Mouse (Mus musculus): Measurements from ENCODE around the gene Mvd.
A peak's percentile ranks its signal among the peaks of the same experiment; 100 is the strongest.

Mvd gene

DNA sequence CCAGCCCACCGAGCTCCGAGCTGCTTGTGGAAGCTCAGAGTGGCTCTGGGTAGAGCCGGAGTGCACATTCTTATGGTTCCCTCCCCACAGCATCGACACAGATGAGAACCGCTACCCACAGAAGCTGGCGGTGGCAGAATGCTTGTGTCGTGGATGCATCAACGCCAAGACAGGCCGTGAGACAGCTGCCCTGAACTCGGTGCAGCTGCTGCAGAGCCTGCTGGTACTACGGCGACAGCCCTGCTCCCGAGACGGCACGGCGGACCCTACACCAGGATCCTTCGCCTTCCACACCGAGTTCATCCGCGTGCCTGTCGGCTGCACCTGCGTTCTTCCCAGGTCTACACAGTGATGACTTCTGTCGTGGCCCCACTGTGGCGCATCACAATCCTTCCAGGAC lies 20.0 kb downstream of the Mvd start:
- no peak for DNase-seq

DNA sequence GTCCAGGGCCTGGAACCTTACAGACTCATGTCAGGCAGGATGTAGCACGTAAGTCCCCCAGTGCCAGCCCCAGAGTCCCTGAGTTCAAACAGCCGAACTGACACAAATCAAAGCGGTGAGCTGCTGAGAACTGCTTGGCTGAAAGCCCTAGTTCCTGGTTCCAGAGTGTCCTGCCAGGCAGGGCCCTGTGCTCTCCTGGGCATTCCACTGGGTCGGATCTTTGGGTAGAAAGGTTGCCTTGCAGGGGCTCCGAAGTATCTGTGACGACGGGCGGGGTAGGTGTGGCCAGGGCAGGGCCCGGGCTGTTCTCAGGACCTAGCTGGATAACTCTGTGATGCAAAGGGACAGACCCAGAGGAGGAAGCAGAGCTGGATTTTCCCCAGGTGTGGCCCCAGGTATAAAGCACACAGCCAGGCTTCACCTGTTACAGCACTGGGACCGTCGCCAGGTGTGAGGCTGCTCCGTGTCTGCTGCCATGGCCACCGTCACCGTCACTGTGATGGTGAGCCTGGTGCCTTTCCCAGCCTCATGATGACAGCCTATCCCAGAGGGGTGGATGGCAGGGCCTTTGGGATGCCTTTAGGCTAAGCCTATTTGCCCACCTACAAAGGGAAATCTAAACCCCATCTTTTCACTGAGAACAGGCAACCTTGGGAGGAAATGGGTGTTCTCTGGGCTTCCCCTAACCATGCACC lies 21.7 kb downstream of the Mvd start, which contains the start of gene Il17c:
TSS of gene Il17c (plus strand) at position 645 of the 695 bp plus-strand sequence.
- DNase-seq: no peak

DNA sequence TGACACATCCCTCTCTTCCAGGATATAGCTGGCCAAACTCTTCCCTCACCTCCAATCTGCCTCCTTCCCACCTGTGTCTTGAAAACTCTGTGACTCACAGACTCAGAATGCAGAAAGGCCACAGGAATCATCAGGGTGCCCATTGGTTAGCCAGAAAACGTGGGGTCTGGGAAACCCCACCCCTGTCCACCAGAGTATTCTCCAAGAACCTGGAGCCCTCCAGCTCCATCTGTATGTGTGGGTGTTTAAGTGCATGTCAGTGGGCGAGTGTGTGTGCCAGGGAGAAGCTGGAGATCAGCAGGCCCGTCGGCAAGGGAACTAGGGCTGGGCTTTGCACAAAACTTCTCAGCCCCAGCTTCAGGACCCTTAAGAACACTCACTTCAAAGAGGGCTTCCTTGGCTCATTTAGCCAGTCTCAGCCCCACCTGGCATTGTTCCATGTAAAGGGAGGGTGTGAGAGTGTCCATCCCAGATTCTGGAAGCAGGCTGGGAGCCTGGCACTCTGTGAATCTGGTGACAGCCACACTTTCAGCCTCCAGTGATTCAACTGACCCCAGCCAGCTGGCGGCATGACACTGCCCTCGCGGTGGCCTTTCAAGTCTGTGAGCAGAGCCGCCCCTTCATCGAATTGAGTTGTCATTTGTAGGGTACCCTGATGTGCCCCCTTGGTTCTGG lies 23.2 kb downstream of the Mvd start:
- DNase-seq: no peak

DNA sequence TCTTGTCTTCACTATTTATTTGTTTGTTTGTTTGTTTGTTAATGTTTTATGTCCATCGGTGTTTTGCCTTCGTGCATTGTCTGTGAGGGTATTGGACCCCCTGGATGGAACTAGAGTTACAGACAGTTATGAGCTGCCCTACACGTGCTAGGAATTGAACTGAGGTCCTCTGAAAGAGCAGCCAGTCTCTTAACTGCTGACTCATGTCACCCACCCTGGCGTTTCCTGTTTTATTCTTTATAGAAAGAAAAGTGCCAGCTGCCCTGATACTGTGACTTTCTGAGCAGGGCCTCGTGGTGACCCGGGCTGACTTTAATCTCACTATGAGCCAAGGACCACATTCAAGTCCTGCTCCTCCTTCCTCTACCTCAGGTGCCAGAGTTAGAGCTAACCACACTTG lies 27.7 kb downstream of the Mvd start:
- DNase-seq: no peak

DNA sequence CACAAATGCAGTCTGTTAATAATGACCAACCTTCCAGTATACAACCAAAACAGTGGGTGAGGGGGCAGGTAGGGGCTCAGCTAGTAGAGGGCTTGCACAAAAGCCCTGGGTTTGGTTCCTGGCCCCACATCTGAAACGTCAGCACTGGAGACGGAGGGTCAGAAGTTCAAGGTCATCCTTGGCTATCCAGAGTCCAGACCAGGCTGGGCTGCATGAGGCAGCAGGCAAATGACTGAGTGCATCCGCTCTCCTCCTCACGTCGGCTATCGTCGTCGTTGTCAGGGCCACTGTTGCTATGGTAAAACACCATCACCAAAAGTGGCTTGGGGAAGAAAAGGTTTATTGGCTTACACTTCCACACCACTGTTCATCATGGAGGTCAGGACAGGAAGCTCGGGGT lies 28.9 kb downstream of the Mvd start:
- no peak for DNase-seq

DNA sequence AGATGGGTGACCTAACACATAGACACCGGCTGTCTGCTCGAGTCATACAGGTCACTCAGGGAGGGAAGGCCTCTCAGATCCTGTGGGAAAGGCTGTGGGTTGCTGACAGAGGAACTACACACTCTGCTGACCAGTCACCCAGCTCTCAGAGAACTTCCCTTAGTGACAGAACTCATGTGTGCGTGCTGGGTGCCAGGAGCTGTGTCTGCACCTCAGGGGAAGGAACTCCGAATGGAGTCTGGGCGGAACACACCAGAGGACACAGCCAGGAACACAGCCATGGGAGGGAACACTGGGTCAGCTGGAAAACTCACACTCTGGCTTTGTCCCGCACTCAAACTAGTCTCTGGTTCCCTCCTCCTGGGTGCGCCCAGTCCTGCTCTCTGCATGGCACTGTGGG lies 35.5 kb downstream of the Mvd start:
- no peak for DNase-seq

DNA sequence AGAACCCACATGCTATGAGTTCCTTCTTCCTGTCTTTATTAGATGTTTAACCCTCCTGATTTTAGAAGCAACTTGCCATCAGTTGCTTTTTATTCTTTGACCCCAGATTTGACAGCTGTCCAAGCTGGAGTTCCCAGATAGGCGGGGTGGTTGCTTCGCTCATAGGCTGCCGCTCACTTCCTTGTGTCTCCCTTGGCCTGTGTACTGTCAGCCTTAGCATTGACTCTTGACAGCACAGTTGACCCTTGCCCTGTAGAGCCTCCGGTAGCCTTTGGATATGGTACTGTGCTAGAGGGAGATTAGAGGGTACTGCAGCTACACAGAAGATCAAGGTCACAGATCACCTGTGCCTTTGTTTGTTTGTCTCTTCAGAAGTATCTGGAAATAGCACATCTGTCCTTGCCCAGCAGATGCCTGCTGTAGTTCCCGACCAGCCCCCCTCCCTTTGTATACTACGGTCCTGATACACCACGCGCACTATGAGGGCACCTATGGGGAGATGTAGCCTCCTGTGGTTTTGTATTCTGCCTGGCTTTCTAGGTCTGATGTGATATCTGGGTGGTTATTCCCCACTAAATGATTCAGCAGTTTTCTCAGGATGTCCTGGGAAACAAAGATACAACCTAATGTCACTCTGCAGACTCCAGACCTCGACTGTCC lies 37.9 kb downstream of the Mvd start:
- DNase-seq: no peak

DNA sequence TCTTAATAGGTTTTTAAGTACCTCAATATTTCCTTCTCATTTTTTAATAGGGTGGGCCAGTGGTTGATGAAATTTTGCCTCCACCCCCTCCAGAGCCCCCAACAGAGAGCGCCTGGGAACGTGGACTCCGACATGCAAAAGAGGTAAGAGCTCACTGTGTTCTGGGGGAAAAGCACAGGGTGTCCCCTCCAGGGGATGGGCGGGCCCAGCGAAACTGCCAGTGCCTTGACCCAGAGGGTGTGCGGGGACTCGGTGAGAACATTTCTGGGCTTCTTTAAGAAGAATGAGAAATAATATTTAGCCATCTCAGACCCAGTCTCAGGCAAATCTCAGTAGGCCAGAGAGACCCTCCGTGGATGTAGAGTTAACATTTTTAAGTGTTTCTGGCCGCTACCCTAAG lies 45.0 kb downstream of the Mvd start:
- DNase-seq: no peak

DNA sequence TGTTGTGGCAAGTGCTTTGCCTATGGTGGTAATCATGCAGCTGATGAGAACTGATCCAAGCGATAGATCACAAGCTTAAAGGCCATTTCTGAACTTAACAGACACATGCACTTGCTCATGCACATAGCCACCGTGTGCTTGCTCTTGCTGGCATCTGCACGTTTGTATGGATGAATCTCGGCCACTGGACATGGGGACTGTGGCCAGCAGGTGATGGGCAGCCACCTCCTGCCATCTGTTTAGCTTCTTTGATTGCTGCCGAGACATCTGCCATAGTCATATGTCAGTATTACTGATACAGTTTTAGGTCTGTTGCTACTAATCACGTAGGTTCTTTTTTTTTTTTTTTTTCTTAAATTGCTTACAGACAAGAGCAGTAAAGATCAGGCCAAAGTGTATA lies 47.9 kb downstream of the Mvd start:
- peak; percentile 74 for DNase-seq

DNA sequence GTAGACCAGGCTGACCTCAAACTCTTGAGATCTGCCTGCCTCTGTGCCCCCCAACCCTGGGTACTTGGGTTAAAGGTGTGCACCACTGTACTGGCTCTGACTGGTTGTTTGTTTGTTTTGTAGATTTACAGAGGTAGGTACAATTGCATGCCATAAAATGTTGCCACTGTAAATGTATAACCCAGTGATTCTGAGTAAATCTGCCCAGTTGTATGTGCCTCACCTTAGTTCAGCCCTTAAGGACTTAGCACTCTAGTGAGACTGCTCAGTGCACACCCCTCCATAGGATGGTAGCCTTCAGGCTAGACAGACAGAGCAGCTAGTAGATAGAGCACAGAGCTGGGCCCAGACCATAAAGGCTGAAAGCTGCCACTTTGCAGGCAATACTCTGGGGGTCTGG lies 49.5 kb downstream of the Mvd start:
- no peak for DNase-seq

DNA sequence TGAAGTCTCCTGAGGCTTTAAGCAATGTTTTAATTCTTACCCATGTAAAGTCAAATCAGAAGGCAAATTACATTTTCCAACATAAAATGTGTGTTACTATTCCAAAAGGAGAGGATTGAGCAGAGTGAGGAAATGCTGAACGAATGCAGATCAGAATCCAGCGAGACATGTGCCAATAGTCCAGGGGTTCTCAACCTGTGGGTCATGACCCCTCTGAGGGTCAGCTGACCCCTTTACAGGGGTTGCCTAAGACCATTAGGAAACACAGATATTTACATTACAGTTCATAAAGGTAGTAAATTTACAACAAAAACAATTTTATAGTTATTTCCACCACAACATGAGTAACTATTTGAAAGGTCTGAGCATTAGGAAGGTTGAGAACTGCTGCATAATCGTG lies 52.5 kb downstream of the Mvd start:
- no peak for DNase-seq

DNA sequence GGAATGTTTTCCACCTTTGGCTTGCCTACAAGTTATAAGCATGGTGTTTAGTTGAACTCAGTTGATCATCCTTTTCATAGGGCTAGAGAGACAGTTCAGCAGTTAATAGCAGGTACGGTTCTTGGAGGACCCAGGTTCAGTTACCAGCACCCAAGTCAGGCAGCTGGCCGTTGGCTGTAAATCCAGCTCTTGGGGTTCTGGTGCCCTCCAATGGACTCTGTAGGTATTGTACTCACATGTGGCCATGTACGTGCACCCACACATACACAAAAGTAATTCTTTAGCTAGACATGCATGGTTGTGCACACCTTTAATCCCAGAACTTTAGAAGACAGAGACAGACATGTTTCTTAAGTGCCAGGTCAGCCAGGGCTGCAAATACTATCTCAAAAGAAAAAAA lies 53.9 kb downstream of the Mvd start:
- DNase-seq: no peak
